Mouse (Mus musculus) liver, postnatal 0 days (tissue): Measurements from ENCODE around the gene Gm5426.

Source experiments
- CTCF ChIP-seq: sonication (generic); IDR thresholded peaks from 2 replicates; pipeline ENCODE4 v1.5.1; 2016; ENCODE audit warnings: antibody characterized with exemption, low read depth
- EP300 ChIP-seq: IDR thresholded peaks from 2 replicates; pipeline ENCODE4 v1.6.1; 2016; ENCODE audit warnings: antibody characterized with exemption, low read depth, mild to moderate bottlenecking

GRCm38 (mm10) chr10:96176916-96177315 is 40.5 kb downstream of the Gm5426 start:
- no peak for TF ChIP-seq CTCF
- TF ChIP-seq EP300 = no peak
